Mouse (Mus musculus) liver, postnatal 0 days (tissue): ENCODE data around the gene Rapgef4.

ENCODE experiments used
- CTCF ChIP-seq: sonication (generic); IDR thresholded peaks from 2 replicates; pipeline ENCODE4 v1.5.1; 2016; ENCODE audit warnings: antibody characterized with exemption, low read depth
- EP300 ChIP-seq: IDR thresholded peaks from 2 replicates; pipeline ENCODE4 v1.6.1; 2016; ENCODE audit warnings: antibody characterized with exemption, low read depth, mild to moderate bottlenecking

DNA sequence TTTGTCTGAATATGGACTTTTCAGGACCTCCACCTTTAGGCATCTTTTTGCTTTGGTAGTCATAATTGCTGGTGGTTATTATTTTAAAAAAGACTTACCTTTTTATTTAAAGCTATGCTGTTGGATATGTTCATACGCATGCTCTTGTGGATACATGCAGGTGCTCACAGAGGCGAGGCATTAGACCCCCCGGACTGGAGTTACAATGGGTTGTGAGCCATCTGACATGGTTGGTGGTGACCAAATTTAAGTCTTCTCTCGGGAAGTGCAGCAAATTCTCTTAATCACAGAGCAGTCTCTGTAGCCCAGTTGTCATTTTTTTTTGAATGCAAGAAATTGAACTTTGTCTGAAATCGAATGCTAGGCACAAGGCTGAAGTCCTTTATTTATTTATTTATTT is 40.4 kb downstream of the Rapgef4 start:
- TF ChIP-seq CTCF (no peak), EP300 (no peak)
